Mouse (Mus musculus) skeletal muscle tissue, adult 2 months (tissue): ENCODE measurements around the gene Rnf39.

Experiments
- DNase-seq: peaks from one replicate; pipeline ENCODE4 v3.0.0-alpha.2; 2012; ENCODE audit warnings: low read depth, low spot score

Rnf39 gene

DNA sequence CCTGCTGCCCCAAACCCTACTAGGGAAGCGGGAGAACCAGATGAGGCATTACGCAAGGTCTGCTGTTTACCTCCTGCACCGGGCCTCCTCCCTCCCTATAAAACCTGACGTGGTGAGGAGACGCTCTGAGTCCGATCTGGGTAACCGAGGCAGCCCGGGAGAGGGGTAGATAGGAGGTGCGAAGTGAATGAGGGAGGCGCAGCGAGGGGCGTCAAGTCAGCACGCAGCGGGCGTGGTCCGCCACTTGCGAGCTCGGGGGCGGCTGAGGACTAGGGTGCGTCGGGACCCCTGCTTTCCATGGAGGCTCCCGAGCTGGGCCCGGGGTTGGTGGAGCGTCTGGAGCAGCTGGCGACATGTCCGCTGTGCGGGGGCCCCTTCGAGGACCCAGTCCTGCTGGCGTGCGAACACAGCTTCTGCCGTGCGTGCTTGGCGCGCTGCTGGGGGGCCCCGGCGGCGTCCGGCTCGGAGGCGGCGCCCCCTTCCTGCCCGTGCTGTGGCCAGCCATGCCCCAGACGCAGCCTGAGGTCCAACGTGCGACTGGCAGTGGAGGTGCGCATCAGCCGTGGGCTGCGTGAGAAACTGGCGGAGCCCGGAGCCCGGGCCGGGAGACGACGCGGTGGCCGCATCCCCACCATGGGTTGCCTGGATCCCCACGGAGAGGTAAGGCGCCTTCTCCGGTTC is at the start of gene Rnf39:
TSS of gene Rnf39 (plus strand) at position 128 of the 681 bp plus-strand sequence.
- no peak for DNase-seq

DNA sequence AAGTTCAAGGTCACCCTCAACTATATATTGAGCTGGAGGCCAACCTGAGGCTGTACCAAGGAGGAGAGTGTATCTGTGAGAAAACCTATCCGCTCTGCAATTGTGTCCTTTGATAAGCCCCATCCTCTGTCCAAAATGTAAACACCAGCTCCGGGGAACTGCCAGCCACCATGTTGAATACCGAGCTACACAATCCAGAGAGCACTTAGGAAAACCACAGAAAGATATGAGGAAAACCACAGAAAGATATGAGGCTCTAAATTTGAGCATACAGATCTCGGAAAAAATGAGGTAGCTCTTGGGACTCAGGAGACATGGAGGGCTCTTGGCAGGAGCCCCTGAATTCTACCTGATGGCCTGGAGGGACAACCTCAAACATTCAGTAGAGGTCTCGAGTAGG is 49.3 kb upstream of the Rnf39 start:
- DNase-seq: no peak

DNA sequence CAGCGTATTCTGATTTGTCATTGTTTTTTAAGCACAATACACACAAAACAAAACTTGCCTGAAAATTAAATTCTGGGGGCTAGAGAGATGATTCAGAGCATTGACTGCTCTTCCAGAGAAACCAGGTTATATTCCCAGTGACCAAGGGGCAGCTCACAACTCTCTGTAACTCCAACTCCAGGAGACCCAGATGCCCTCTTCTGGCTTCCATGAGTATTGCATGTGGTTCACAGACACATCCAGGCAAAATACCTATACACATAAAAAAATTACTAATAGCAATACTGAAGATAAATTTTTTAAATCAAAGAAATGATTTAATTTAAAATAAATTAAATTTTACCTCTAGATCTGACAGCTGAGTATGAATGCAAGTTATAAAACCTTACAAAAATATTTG is 46.1 kb upstream of the Rnf39 start:
- DNase-seq: no peak

DNA sequence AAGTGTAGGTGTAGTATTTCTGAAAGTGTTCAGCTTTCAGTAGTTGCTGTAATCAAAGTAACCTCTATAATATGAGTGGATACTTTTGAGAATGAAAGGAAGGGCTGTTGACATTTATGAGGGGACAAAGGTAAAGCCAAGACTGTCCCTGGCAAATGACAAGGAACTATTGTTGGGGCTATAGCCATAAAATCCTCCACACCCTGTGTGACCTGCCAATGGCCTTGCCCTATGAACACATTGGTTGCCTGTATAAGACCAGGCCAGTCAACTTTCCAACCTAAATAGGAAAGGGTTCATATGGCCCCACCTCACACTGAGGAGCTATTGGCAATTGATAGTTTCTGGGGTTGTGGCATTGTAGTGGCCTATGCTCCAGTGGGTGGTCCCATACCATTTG is 45.7 kb upstream of the Rnf39 start:
- no peak for DNase-seq

DNA sequence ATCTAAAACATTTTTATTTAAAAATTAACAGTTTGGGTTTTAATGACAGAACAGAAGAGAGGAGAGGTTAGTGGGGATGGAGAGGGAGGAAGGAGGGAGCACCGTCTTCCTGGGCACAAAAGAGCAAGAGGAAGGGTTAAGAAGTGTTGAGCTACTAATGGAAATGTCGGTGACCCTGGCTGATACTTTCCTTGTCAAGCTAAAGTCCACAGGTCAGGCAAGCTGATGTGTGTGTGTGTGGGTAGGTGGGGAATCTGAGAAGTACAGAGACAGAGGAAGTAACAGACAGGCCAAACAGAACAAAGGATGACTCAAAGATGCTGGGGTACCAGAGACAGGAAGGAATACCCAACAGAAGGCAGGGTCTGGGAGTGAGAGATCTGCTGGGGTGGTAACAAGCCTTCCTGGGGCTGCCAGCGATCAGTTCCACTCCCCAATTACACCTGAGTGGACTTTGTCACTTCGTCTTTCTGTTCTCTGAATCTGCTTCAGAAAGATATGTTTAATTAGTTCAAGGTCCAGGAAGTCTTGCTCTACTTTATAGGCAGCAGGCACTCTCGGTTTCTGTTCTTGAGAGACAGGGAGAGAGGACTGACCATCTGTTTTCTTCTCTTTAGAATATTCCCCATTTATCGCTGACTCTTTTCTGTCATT is 45.0 kb upstream of the Rnf39 start, which contains the start of gene Trim31:
TSS of gene Trim31 (plus strand) at position 567 of the 654 bp plus-strand sequence.
- DNase-seq: no peak

DNA sequence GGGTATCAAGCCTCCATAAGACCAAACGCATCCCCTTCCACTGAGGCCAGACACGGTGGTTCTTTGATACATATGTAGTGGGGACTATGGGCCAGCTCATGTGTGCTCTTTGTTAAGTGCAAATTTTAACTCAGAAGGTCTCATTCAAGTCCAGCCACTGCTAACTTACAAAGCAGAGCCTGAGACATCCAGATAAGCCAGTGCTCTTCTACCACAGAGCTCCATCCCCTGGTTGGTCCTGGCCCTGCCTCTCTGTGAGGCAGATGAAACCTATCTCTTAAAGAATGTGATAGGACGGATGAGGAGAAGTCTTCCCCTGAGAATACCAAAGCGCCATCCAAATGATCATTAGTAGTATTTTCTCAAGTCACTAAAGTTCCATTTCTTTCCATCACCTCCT is 43.3 kb upstream of the Rnf39 start:
- no peak for DNase-seq

DNA sequence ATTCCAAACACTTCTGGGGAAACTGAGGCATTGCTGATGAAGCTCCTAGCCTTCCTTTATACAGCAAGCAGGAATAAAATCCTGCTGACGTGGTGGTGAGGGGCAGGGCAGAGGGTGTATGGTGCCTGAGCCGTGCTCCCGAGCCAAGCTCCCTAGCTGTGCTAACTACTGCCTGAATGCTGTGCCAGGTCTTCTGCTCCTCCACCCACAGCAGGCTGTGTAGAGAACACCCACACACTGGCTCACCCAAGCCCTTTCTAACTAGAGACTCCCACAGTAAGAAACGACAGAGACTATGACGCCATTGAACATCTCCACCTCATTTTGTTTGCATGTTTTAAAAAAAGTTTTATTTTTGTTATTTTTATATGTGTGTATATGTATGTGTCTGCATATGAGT is 42.7 kb upstream of the Rnf39 start:
- no peak for DNase-seq

DNA sequence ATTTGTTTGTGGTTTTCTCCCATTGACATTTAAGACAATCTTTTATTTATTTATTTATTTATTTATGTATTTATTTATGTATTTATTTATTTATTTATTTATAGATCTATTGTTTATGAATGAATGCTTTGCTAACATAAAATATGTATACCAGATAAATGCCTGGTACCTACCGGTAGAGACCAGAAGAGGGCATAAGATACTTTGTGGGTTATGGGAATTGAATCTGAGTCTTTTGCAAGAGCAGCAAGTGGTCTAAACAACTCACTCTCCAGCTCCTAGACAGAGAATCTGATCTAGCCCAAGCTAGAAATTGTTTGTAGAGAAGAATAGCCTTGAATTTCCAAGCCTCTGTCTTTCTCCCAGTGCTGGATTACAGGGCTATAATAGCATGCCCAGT is 42.0 kb upstream of the Rnf39 start:
- DNase-seq: no peak

DNA sequence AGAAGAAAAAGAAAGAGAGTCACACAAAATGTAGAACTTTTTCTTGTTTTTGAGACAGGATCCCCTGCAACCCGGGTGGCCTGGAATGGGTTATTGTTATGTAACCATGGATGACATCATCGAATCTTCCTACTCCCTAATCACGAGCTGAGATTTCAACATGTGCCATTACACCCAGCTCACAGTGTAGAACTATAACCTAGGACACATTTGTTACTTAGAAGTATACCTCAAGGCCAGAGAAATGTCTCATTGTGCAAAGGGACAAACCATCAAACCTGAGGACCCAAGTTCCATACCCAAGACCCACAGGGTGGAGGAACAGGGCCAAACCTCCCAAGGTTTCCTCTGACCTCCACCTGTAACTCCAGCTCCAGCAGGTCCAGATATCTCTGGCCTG is 39.1 kb upstream of the Rnf39 start:
- no peak for DNase-seq

DNA sequence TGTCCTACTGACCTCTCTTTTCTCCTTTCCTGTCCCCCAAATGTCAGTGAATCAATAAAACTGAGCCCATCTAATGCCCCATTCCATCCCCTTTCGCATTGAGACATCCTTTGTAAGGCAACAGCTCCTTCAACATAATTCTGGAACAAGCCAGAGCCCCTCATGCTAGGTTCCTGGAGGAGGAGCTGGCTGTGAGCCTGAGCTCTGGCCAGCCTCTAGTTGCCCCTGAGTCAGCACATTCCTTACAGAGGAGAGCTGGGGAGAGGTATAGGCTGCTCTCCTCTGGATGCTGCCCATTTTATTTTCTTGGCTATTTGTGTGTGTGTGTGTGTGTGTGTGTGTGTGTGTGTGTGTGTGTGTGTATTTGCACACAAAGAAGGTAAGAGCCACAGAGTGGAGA is 34.5 kb upstream of the Rnf39 start:
- DNase-seq: no peak

DNA sequence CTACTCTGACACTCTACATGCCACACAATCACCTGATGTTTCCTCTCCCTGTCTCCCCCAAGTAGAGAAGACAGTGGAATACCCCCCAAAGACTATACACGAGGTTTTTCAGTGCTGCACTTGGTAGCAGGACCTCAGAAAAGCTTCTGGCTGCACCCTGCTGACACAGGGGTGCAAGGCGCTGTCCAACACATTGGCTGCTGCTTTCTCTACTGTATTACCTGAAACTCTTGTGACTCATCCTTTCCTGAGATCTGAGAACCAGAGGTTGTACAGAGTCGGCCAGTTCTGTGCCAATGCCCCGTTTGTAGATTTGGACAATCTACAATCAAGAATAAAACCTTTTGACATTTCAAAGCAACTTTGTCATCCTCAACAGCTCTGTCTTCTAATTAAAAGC is 32.9 kb upstream of the Rnf39 start:
- DNase-seq: no peak

DNA sequence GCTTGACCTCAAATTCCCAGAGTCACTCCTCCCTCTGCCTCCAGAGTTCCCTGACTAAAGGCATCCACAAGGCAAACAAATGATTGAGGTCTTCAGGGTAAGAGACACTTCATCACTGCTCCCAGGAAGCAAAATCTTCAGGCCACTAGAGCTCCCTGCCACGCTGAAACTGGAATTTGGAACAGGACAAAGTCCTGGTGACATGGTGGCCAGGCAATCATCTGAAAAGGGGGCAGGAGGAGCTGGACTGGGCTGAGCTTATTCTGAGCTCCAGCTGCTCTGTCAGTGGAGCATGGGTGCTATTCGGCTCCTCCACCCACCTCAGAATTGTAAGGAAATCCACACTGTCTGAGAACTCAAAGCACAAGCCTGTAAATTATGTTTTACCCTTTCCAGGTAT is 30.7 kb upstream of the Rnf39 start:
- no peak for DNase-seq

DNA sequence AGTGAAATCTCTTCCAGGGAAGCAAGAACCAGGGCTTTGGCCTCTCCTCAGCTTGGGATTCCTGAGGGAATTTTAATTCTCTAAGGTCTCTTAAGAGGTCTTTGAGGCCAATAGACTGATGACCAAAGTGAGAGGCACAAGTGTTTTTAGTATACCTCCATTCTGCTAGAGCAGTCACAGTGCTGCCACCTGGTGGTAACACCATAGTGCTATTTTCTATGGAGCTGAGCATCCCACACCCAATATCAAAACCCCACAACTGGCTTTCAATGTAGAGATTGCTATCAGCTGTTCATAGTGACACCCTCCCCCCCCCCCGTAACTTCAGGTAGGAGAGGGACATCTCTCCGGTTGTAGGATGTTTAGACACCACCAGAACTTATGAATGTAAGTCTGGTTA is 28.6 kb upstream of the Rnf39 start:
- peak; percentile 28 for DNase-seq

DNA sequence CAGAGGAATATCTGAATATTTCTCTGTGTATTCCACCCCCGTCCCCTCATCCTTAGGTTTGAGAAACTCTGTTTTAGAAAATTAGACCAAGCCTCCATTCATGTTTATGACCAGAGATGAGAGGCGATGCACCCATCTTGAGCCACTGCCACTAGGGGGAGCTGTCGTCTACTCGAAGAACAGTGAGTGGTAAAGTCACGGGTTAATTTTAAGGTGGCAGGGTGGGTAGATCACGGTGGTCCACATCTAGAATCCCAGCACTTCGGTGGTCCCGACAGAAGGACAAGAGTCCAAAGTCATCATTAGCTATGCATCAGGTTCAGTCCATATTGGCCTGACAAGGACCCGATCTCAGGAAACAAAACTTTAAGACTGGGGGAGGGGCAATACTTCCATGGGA is 27.6 kb upstream of the Rnf39 start:
- DNase-seq: no peak

DNA sequence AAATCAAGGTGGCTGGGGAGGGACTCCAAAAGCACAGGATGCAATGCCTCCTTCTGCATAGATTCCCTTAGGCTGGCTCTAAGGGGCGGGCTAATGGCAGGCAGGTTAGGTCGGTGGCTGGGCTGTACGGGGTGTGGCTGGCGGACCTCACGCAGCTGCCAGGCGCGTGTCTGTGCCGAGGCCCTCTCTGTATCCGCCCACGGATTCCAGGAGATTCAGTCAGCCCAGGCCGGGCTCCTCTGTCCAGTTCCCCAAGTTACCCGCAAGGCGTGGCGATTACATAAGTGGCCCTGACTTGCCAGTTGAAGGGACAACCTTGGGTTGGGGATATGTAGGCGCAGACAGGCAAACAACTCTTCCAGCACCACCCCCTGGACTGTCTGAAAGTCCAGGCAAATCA is 22.5 kb upstream of the Rnf39 start:
- DNase-seq: no peak

DNA sequence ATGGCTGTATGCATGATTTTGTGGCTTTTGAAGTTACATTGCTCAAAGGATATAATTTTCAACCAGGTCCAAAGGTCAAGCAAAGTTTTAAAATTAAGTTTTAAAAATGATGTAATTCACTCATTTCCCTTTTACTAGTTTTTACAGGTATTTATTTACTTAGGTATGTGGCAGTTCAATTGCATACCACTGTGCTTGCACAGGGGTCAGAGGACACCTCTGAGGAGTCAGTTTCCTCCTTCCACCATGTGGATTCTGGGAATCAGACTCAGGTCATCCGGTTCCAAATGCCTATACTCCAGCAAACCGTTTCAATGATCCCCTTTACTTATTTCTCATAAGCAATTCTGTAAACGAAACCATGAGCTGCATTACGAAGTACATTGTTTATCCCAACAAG is 20.0 kb upstream of the Rnf39 start:
- DNase-seq: no peak

DNA sequence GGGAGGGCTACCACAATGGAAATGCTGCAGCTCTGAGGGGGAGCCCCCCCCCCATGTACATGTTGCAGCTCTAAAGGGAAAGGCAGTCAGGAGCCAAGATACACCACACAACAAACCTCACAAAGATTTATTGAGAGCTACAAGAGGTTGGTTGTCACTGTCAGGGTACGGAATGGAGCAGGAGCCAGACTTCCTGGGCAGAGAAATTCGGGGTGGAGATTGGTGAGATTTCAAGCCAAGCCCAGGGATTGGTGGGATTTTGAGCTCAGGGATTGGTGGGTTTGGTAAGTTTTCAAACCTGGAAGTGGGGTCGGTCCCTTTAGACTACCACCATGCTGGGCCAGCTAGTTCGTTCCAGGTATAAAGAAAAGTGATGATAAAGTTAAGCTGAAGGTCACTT is 19.2 kb upstream of the Rnf39 start:
- DNase-seq: no peak

DNA sequence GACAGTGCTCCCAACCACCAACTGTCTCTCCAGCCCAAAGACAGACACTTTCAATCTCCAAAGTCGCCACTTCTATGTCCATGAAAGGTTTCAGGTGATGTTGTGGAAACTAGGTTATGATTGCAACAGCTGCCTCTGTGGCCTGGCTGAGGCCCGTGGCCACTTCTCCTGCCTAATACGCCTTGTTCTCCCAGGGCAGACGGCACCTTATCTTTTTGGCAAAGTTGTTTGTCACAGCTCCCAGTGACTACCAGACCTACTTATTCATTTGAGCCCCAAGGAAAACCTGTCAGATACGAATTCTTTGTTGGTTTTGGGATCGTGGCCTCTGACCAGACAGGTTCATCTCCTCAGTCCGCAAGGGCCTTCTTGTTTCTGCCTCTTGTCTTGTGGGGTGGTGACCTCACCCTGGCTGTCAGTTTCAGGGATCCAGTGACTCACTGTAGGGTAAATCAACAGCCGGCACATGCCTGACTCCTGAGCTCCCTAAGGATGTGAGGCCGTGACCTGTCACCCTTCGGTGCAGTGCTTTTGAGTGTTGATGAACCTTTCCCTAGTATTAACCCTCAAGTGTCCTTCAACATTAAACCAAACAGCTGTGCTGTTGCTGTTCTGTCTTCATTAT is 15.1 kb upstream of the Rnf39 start:
- no peak for DNase-seq

DNA sequence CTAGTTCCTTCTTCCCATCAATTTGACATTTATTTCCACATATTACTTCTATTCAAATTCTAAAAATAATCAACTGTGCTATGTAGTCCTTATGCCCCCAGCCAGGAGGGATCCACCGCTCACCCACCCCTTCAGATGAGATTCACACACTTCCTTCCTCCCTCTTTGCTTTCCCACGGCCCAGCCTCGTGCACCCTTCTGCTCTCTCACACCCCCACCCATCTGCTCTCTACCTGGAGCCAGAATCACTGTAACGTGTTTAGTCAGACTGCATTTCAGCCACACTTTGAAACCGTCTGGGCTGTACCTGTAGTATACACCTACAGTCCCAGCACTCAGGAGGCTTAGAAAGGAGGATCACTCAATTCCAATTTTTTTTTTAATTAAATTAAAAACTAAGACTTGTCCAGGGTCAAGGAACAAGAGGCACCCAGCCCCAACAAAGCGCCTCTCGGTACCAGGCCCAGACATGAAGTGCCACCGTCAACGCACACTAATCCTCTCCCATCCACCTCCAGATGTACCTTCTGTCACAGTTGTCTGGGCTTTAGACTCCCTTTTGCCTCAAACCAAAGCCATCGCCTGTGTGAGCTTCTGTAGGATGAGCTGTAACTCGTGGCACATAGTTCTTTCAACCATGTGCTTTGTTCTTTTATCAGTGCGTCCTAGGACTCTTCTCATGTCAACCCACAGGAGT is 13.3 kb upstream of the Rnf39 start:
- DNase-seq: no peak

DNA sequence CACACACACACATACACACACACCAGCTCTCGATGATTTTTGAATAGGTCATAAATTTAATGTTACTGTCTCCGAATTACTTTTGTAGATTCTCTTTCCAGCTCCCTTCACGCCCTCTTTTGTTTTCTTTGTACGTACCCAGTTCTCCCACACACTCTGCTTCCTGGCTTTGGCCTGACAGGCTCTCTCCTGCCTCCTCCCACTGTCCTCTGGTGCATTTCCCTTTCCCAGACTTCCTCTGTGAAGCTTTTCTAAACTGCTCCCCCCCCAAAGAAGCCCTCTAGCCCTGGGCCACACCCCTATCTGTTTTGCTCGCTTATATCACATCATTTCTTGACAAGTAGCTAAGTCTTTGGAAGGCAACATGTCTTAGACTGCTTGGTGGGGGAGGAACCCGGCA is 12.5 kb upstream of the Rnf39 start:
- DNase-seq: no peak

DNA sequence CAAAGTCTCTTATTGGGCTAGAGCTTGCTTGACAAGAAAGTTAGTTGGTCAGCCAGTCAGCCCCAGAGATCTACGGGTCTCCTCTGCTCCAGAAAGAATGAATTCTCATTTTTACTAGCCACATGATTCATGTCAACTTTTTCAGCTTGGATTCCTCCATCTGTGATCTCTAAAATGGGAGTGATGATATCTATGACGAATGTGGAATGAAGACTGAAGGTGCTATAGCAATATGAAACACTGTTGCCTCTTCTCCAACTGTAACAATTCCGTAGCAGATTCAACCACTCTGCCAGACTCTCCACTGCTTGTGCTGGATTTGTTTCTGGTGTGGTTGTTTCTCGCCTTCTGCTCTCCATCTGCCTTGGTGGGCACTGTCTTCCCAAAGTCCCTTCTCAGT is 11.6 kb upstream of the Rnf39 start:
- DNase-seq: no peak

DNA sequence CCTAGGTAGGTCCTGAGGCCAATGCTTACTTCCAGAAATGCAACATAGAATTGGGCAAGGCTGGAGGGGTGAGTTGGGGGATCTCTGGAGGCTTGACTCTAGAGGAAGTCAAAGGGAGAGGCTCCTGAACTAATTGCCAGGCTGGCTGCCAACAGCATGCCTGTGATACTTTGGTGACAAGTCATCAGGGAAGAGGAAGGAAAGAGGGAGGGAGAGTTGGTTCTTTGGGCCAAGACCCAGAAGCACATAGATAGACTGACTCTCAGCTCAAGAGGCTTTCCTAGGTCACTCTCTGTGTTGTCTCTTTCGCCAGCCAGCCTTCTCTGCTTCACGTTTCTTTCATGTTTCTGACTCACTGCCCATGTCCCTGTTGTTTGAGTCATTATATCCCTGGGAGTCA is 10.9 kb upstream of the Rnf39 start:
- DNase-seq: no peak

DNA sequence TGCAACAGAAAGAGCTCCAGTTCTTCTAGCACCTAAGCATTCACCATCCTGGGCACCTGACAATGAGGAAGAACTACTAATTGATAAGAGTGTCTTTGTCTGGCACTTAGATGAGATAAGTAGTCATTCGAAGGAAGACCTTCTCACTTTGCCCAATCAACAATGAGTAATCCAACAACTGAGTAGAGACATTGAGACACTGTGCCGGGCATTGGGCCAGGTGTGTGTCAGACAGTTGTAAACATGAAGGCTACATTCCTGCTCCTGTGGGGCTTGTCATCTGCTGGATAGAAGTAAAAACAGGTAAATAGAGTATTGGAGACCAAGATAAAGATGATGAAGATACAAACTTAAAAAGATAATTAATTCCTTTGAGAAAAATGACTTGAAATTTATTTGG is 4.7 kb upstream of the Rnf39 start:
- DNase-seq: no peak
